Mouse (Mus musculus): ENCODE results near the gene Rbm4.
"Not testable (repeated sequence)": the region's sequence is repeated elsewhere in the genome, so short reads cannot be mapped to it uniquely, and the experiment has no call there.

Gene Rbm4

GRCm38 (mm10) chr19:4793831-4794422 is at the start of gene Rbm4:
Gene Rbm4 (minus strand): TSS chr19:4793901.
- in situ Hi-C loops (cut with MboI; ENCODE audit: low pct_unique_long_range_greater_than_20kb in 1 of 2, low sequenced_read_pairs in 2 of 2, unreplicated experiment in 1 of 2), result no loop called here

GRCm38 (mm10) chr19:4842611-4843010 is 48.9 kb upstream of the Rbm4 start:
- in situ Hi-C loops (cut with MboI; ENCODE audit: low pct_unique_long_range_greater_than_20kb in 1 of 2, low sequenced_read_pairs in 2 of 2, unreplicated experiment in 1 of 2), result no loop called here

- in situ Hi-C loops (cut with MboI; ENCODE audit: low pct_unique_long_range_greater_than_20kb in 1 of 2, low sequenced_read_pairs in 2 of 2, unreplicated experiment in 1 of 2), result no loop called here
These were observed 47.1 kb upstream of the Rbm4 start for GRCm38 (mm10) chr19:4840848-4841247.

GRCm38 (mm10) chr19:4839149-4839548 is 45.4 kb upstream of the Rbm4 start, which contains the start of the genes Ccs and Ccdc87:
Gene Ccs (minus strand): TSS chr19:4839332.
Gene Ccdc87 (plus strand): TSS chr19:4839366.
- in situ Hi-C loops (cut with MboI; ENCODE audit: low pct_unique_long_range_greater_than_20kb in 1 of 2, low sequenced_read_pairs in 2 of 2, unreplicated experiment in 1 of 2), result no loop called here

- in situ Hi-C loops (cut with MboI; ENCODE audit: low pct_unique_long_range_greater_than_20kb in 1 of 2, low sequenced_read_pairs in 2 of 2, unreplicated experiment in 1 of 2), result no loop called here
These were observed 44.9 kb upstream of the Rbm4 start for GRCm38 (mm10) chr19:4838526-4839140.

- in situ Hi-C loops (cut with MboI; ENCODE audit: low pct_unique_long_range_greater_than_20kb in 1 of 2, low sequenced_read_pairs in 2 of 2, unreplicated experiment in 1 of 2), result no loop called here
These were observed 43.3 kb upstream of the Rbm4 start for GRCm38 (mm10) chr19:4837049-4837448.

GRCm38 (mm10) chr19:4836096-4836495 is 42.4 kb upstream of the Rbm4 start:
- in situ Hi-C loops (cut with MboI; ENCODE audit: low pct_unique_long_range_greater_than_20kb in 1 of 2, low sequenced_read_pairs in 2 of 2, unreplicated experiment in 1 of 2), result no loop called here

GRCm38 (mm10) chr19:4833977-4834376 is 40.3 kb upstream of the Rbm4 start:
- in situ Hi-C loops (cut with MboI; ENCODE audit: low pct_unique_long_range_greater_than_20kb in 1 of 2, low sequenced_read_pairs in 2 of 2, unreplicated experiment in 1 of 2), result no loop called here

- in situ Hi-C loops (cut with MboI; ENCODE audit: low pct_unique_long_range_greater_than_20kb in 1 of 2, low sequenced_read_pairs in 2 of 2, unreplicated experiment in 1 of 2), result no loop called here
These were observed 35.5 kb upstream of the Rbm4 start for GRCm38 (mm10) chr19:4829156-4829555.

- in situ Hi-C loops (cut with MboI; ENCODE audit: low pct_unique_long_range_greater_than_20kb in 1 of 2, low sequenced_read_pairs in 2 of 2, unreplicated experiment in 1 of 2), result no loop called here
These were observed 34.9 kb upstream of the Rbm4 start for GRCm38 (mm10) chr19:4828444-4829114.

- in situ Hi-C loops (cut with MboI; ENCODE audit: low pct_unique_long_range_greater_than_20kb in 1 of 2, low sequenced_read_pairs in 2 of 2, unreplicated experiment in 1 of 2), result no loop called here
These were observed 27.1 kb upstream of the Rbm4 start for GRCm38 (mm10) chr19:4820678-4821303.

GRCm38 (mm10) chr19:4817182-4817835 is 23.6 kb upstream of the Rbm4 start:
- in situ Hi-C loops (cut with MboI; ENCODE audit: low pct_unique_long_range_greater_than_20kb in 1 of 2, low sequenced_read_pairs in 2 of 2, unreplicated experiment in 1 of 2), result no loop called here

- in situ Hi-C loops (cut with MboI; ENCODE audit: low pct_unique_long_range_greater_than_20kb in 1 of 2, low sequenced_read_pairs in 2 of 2, unreplicated experiment in 1 of 2), result no loop called here
These were observed 19.3 kb upstream of the Rbm4 start for GRCm38 (mm10) chr19:4813015-4813414.

GRCm38 (mm10) chr19:4812334-4812949 is 18.7 kb upstream of the Rbm4 start:
- in situ Hi-C loops (cut with MboI; ENCODE audit: low pct_unique_long_range_greater_than_20kb in 1 of 2, low sequenced_read_pairs in 2 of 2, unreplicated experiment in 1 of 2), result not testable (repeated sequence)

- in situ Hi-C loops (cut with MboI; ENCODE audit: low pct_unique_long_range_greater_than_20kb in 1 of 2, low sequenced_read_pairs in 2 of 2, unreplicated experiment in 1 of 2), result no loop called here
These were observed 18.2 kb upstream of the Rbm4 start for GRCm38 (mm10) chr19:4811909-4812242.

- in situ Hi-C loops (cut with MboI; ENCODE audit: low pct_unique_long_range_greater_than_20kb in 1 of 2, low sequenced_read_pairs in 2 of 2, unreplicated experiment in 1 of 2), result no loop called here
These were observed 17.6 kb upstream of the Rbm4 start, which contains the start of the genes Gm21992 and Rbm14 for GRCm38 (mm10) chr19:4811063-4811908. Gene Gm21992 (minus strand): TSS chr19:4811612. Gene Rbm14 (minus strand): TSS chr19:4811634.

GRCm38 (mm10) chr19:4810746-4811062 is 17.0 kb upstream of the Rbm4 start:
- in situ Hi-C loops (cut with MboI; ENCODE audit: low pct_unique_long_range_greater_than_20kb in 1 of 2, low sequenced_read_pairs in 2 of 2, unreplicated experiment in 1 of 2), result no loop called here

- in situ Hi-C loops (cut with MboI; ENCODE audit: low pct_unique_long_range_greater_than_20kb in 1 of 2, low sequenced_read_pairs in 2 of 2, unreplicated experiment in 1 of 2), result no loop called here
These were observed 16.6 kb upstream of the Rbm4 start for GRCm38 (mm10) chr19:4810309-4810708.

Measured in mouse embryonic stem cell (cell line).